Mouse (Mus musculus) lung, adult 2 months (tissue): ENCODE results near the gene Cd7.

Source experiments
- CTCF ChIP-seq: fragments of 200-500 bp; IDR thresholded peaks from 2 replicates; pipeline ENCODE4 v1.5.1; 2011; ENCODE audit warnings: mild to moderate bottlenecking, low read length, control low read depth; ENCODE audit not compliant: insufficient read depth
- POLR2A ChIP-seq: fragments of 200-500 bp; IDR thresholded peaks from 2 replicates; pipeline ENCODE4 v1.6.1; 2011; ENCODE audit warnings: low read depth, mild to moderate bottlenecking, control low read depth, low read length, borderline replicate concordance; ENCODE audit errors: extremely low read depth

GRCm38 (mm10) chr11:120993080-120993479 is 46.1 kb downstream of the Cd7 start:
- TF ChIP-seq POLR2A (no peak), CTCF (no peak)
